ENCODE assay signal across 11 mouse cellular contexts in genomic region chr10:59490920-59491319, GRCm38 (mm10). TPM values are rescaled to one million over a fixed set of nuclear protein-coding genes. Genes with fewer than 3 reads are reported as not detected.
DNase-seq lines count a peak whose midpoint lies in the region; ATAC-seq and TF ChIP-seq lines count a peak whose summit lies in the region.
"Had no signal": no experiment of that assay in that cellular context is flagged by ENCODE, and none has a peak within 500 bp of the region (broad histone marks: within the 10 kb centered on the region; RNA-seq: fewer than 3 reads in every experiment).

No protein-coding gene starts in this region.

- no peak for TF ChIP-seq POLR2A in CH12.LX (IDR thresholded peaks at IDR 0.05; ENCODE audit: low read depth, low read length)

- intact Hi-C loops in heart, postnatal 25 days (cut with DNase I): loop anchor here (2.0 to 5.0 kb wide), 3 partner anchors 211 to 371 kb away; partner anchors contain the start of gene Micu1

- 82% methylated on average over 8 of the region's 8 CpGs for WGBS in hindbrain, embryonic 12.5 days

- peak in 1 of 2 experiments; percentile 44 for DNase-seq in layer of hippocampus, adult 2 months (ENCODE audit: low spot score in 2 of 2)
- no peak for DNase-seq in layer of hippocampus, postnatal 36 days
- DNase-seq in CH12.LX (ENCODE audit: extremely low read depth): no peak
- DNase-seq in brain, adult 2 months (ENCODE audit: low read depth, low spot score): peak; percentile 88
- DNase-seq in lung, postnatal 14 days: peak; percentile 28
- DNase-seq in heart, postnatal 25 days (ENCODE audit: low spot score): no peak

- ATAC-seq in hindbrain, embryonic 12.5 days (ENCODE audit: low FRiP score): no peak
- ATAC-seq: activated CD4-positive, CD25-positive, alpha-beta regulatory T cell, adult 4 months had no signal

- dilution Hi-C loops in CH12.LX (cut with MboI; ENCODE audit: extremely low pct_ligation_motif_present, extremely low pct_unique_long_range_greater_than_20kb, low sequenced_read_pairs): no loop called here

- H3K27ac ChIP-seq in layer of hippocampus, adult 2 months: 0 out of 2 replicates have a peak overlapping the region, but pooled peaks have one; percentile 41
- no peak overlapping the region for H3K27ac ChIP-seq in CH12.LX (ENCODE audit: insufficient read depth, low read depth)
- H3K27ac ChIP-seq in hindbrain, embryonic 12.5 days: no peak overlapping the region
- H3K27ac ChIP-seq: embryonic facial prominence, embryonic 13.5 days; heart, embryonic 10.5 days had no signal

- H3K4me1 ChIP-seq in CH12.LX (ENCODE audit: control insufficient read depth in 1 of 2, insufficient read depth in 2 of 2): no peaks in the 10 kb centered on the region
- H3K4me1 ChIP-seq in hindbrain, embryonic 12.5 days: no peaks in the 10 kb centered on the region
- H3K4me1 ChIP-seq: embryonic facial prominence, embryonic 13.5 days had no signal

- no peak overlapping the region for H3K9ac ChIP-seq in CH12.LX (ENCODE audit: insufficient read depth, low read depth)
- H3K9ac ChIP-seq in hindbrain, embryonic 12.5 days: no peak overlapping the region
- H3K9ac ChIP-seq: embryonic facial prominence, embryonic 13.5 days had no signal

- in situ Hi-C loops in CH12.LX (cut with MboI; ENCODE audit: low pct_ligation_motif_present, low pct_unique_long_range_greater_than_20kb, low sequenced_read_pairs): loop anchor here (25.0 kb wide), 1 partner anchor 321 kb away; no protein-coding TSS in a partner anchor

- H3K4me3 ChIP-seq in layer of hippocampus, adult 2 months: no peak overlapping the region
- H3K4me3 ChIP-seq in CH12.LX (replicated peaks in 1 of 3; ENCODE audit: low read depth in 2 of 3, low read length in 2 of 3, poor library complexity in 1 of 3): no peak overlapping the region
- no peak overlapping the region for H3K4me3 ChIP-seq in hindbrain, embryonic 12.5 days
- H3K4me3 ChIP-seq: embryonic facial prominence, embryonic 13.5 days; heart, embryonic 10.5 days had no signal

- peak; percentile 80 for TF ChIP-seq CTCF in layer of hippocampus, adult 2 months (conservative IDR thresholded peaks at IDR 0.05)
- peak in 1 of 2 experiments; percentile 47; a peak in 2 of 4 replicates for TF ChIP-seq CTCF in CH12.LX (conservative IDR thresholded peaks at IDR 0.05 in 1 of 2, IDR thresholded peaks at IDR 0.05 in 1 of 2; ENCODE audit: low read depth in 2 of 2, low read length in 2 of 2)

- H3K4me2 ChIP-seq in CH12.LX (ENCODE audit: insufficient read depth, low read depth, poor library complexity, severe bottlenecking): no peak overlapping the region
- H3K4me2 ChIP-seq in hindbrain, embryonic 12.5 days (replicated peaks): no peak overlapping the region
- H3K4me2 ChIP-seq: embryonic facial prominence, embryonic 13.5 days had no signal

- TF ChIP-seq EP300 in CH12.LX (IDR thresholded peaks at IDR 0.05; ENCODE audit: low read length): no peak

- H3K79me2 ChIP-seq in CH12.LX (replicated peaks; ENCODE audit: control insufficient read depth, extremely low read depth, insufficient read depth, poor library complexity, severe bottlenecking): no peaks in the 10 kb centered on the region

- H3K27me3 ChIP-seq in CH12.LX (replicated peaks): no peaks in the 10 kb centered on the region
- no peaks in the 10 kb centered on the region for H3K27me3 ChIP-seq in hindbrain, embryonic 12.5 days
- H3K27me3 ChIP-seq: embryonic facial prominence, embryonic 13.5 days had no signal

- peaks cover 8% of the 10 kb centered on the region for H3K9me3 ChIP-seq in CH12.LX (replicated peaks; ENCODE audit: low read length)
- peaks cover 8% of the 10 kb centered on the region for H3K9me3 ChIP-seq in hindbrain, embryonic 12.5 days (replicated peaks)

- TF ChIP-seq RAD21 in CH12.LX (IDR thresholded peaks at IDR 0.05; ENCODE audit: low read depth, low read length): peak; percentile 58

- H3K36me3 ChIP-seq in CH12.LX (replicated peaks in 1 of 2; ENCODE audit: control insufficient read depth in 1 of 2, insufficient read depth in 1 of 2, low read length in 1 of 2): no peaks in the 10 kb centered on the region
- H3K36me3 ChIP-seq in hindbrain, embryonic 12.5 days: peaks cover 4% of the 10 kb centered on the region; the same call in 1 of the 2 replicates

TF ChIP-seq in CH12.LX, 34 proteins besides CTCF, POLR2A, EP300 and RAD21:
- TF ChIP-seq MAFK (IDR thresholded peaks at IDR 0.05; ENCODE audit: insufficient replicate concordance, low read length): no peak
- peak; percentile 41 for TF ChIP-seq SMC3 (IDR thresholded peaks at IDR 0.05; ENCODE audit: low read depth, low read length)
- no peak for TF ChIP-seq MAZ (IDR thresholded peaks at IDR 0.05; ENCODE audit: low read depth, low read length)
- no peak for TF ChIP-seq POLR2AphosphoS2 (IDR thresholded peaks at IDR 0.05; ENCODE audit: low read depth, low read length)
- peak; percentile 77 for TF ChIP-seq ZNF384 (IDR thresholded peaks at IDR 0.05; ENCODE audit: low read depth, low read length)
- no peak for TF ChIP-seq NELFE (IDR thresholded peaks at IDR 0.05; ENCODE audit: low read depth, low read length)
TF ChIP-seq in CH12.LX: peak in this region for 2.

RNA-seq across cellular contexts. Expression of gene Oit3, which starts 49.3 kb away (rescaled TPM):
- total RNA-seq in layer of hippocampus, adult 2 months (2021): 1 to 10 TPM in 1 of 2 experiments, under 1 TPM in 1; 0.32 to 1.0 TPM
- total RNA-seq in layer of hippocampus, postnatal 36 days (2021): not detected
- total RNA-seq in CH12.LX (2012; rRNA removed) (1.3 and 4.5 TPM in 2 replicates), CH12.LX (2014; rRNA removed) (4.6 and 7.5 TPM in 2 replicates)
- 3.9 and 7.1 TPM in 2 replicates for polyA plus RNA-seq in CH12.LX (2012; ENCODE audit: insufficient read length, low read depth)
- not detected for total RNA-seq in heart, postnatal 25 days (2021)
- polyA plus RNA-seq in hindbrain, embryonic 12.5 days (2016; fragmentation: Nextera tagmentation; extraction: Ambion mirVana): 0.59 and 0.68 TPM in 2 replicates
- total RNA-seq: megakaryocyte-erythroid progenitor cell, adult 5-6 weeks had no signal
- polyA plus RNA-seq: activated CD4-positive, CD25-positive, alpha-beta regulatory T cell, adult 4 months had no signal

Comparison
In these comparisons a context has a peak if more than half of its experiments do, and no peak if none do; other contexts are left out.
1. DNase-seq: peak in brain, adult 2 months (single experiment) and lung, postnatal 14 days (single experiment); none in layer of hippocampus, postnatal 36 days (0 of 2), CH12.LX (single experiment) and heart, postnatal 25 days (single experiment).